Mouse (Mus musculus) frontal cortex, postnatal 14 days (tissue): Measurements from ENCODE around the gene Smg5.
A peak's percentile ranks its signal among the peaks of the same experiment; 100 is the strongest.
"Not testable (repeated sequence)": the region's sequence is repeated elsewhere in the genome, so short reads cannot be mapped to it uniquely, and the experiment has no call there.

ENCODE experiments used
- DNase-seq, 2 experiments: peaks; one replicate each; pipeline ENCODE4 v3.0.0; 2022; ENCODE audit warnings: low spot score in 2 of 2

The Smg5 gene

DNA sequence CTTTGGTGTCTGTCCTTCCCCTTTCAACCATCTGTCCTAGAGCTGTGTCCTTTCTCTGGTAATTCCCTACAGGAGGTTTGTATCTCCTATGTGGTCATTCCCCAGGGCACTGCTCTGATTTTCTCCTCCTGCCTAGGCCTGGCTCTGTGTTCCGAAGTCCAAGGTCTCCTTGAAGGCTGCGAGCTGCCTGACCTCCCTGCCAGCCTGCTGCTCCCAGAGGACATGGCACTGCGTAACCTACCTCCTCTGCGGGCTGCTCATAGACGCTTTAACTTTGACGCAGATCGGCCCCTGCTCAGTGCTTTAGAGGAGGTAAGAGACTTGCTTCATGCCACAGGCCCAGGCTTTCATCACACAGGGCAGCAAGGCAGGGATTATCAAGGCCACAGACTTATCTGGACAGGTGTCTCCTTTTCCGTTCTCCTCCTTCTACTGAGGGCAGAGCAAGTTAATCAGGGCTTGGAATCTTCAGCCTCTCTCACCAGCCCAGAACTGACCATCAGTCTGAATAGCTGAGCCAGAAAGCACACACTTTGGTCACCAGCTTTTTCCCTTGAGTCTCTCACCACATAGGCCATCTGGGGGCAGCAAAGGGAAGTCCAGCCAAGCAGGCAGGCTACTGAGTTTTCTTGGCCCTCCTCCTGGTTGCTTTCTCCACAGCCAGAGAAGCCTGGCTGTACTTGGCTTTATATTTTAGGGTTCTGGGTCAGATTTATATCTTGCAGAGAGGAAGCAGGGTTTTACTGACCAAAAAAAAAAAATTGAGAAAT, 18.5 kb downstream of the Smg5 start:
- DNase-seq: no peak

DNA sequence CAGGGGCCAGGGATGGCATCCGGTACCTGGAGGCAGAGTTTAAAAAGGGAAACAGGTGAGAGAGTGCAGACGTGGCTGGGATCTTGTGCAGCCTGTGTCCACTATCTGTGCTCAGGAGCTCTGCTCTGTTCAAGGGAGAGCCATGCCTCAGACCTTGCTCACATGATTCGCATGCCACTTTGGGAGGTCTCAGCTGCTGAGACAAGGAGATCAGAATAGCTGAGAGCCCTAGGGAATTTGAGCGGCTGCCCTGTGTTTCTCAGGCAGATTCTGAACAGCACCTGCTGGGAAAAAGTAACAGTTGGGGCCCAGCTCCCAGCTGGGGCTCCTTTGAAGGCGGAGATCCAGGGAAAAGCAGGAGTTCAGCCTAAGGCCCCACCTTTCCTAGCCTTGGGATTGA, 23.5 kb downstream of the Smg5 start:
- no peak for DNase-seq

DNA sequence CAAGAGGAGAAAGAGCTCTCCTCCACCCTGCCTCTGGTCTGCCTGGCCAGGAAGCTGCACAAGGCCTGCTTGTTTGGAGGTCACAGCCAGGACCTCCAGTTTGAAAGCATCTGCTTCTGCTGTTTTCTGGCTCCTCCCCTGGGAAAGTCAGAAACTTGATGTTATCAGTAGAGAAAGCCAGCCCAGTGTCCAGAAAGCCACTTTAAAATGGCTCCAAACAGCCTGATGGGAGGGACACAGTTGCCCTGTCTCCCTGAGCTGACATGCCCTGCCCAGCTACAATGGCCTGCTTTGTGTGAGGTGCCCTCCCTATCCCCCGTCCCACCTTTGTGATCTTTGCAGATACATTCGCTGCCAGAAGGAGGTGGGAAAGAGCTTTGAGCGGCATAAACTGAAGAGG, 23.9 kb downstream of the Smg5 start:
- DNase-seq: no peak

DNA sequence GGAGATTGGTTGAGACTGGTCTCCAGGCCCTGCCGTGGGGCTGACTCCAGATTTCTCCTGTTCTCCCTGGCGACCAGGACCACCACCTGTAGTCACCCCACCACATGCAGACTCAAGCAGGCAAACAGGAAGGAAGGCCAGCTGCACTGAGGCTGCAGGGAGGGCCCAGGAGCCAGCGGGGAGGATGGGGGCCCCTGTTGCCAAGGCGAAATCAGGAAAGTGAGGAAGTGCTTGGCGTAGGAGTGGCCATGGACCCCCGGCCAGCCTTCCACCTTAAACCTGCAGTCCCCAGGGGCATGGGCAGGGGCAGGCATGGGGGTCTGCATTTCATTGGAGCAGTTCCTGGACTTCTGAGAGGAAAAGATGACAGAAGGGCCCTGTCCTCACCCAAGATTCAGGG, 25.0 kb downstream of the Smg5 start:
- DNase-seq: no peak

DNA sequence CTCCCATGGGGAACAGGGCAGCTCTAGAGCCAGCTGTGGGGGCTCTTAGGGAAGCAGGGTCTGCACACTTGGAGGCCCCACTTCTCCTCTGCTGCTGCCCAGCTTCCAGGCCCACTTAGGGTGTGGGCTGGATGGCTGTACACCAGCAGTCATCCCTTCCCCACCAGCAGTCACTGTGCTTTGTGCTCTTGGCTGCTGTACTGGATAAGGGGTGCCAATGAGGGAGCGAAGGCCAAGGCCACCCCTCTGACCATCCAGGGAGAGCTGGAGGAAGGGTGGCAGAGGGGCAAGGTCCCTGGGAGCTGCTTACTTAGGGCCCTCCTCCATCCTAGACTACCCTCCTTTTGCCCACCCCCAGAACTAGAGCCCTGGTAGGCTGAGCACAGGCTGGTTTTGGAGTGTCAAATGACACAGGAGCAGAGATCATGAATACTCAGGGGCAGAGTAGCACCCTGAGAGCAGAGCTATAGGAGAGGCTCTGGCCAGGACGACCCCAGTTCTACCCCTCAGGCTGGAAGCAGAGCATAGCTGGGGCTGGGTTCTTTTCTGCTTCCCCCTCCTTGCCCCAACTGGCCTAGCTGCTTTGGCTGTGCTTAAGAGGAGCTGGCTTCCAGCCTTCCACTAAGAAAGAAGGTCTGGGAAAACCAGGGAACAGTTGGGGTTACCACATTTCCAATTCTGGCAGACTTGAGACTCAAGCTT, 25.7 kb downstream of the Smg5 start:
- no peak for DNase-seq

DNA sequence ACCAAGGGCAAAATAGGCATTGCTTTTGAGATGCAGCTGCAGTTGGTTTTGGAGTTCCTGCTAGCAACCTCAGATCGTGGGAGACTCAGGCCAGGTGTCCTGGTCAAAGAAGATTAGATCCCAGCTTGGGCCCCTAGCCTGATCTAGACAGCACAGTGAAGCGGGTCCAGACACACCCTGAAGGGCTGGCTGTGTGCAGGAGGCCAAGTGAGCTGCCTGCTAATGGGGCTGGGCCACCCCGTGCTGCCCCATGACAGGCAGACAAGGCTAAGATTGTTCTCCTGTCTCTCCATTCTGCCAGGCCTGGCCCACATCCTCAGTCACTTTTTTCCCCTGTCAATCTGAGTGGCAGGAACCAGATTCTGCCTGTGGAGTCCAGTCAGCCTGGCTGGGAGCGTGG, 27.6 kb downstream of the Smg5 start:
- no peak for DNase-seq

DNA sequence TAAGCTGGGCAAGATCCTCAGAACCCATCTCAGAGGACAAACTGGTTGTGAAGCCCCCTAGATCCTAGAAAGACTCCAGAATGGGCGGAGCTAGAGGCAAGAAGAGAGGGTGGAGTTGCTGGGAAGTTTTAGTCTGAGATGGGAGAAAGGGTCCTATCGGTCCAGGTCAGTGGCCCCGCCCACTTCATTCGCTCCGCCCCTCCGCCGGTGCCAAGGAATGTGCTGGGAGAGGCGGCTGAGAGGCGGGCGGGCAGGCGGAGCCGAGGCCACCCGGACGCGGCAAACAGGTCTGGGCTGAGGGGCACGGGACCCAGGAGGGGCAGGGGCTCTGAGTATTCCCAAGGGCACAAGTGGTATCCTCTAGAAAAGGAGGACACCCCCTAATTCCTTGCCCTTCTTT, 28.3 kb downstream of the Smg5 start, which contains the start of gene Paqr6:
Paqr6 (plus strand) TSS at position 248 of the 400 bp plus-strand sequence.
- DNase-seq: no peak

DNA sequence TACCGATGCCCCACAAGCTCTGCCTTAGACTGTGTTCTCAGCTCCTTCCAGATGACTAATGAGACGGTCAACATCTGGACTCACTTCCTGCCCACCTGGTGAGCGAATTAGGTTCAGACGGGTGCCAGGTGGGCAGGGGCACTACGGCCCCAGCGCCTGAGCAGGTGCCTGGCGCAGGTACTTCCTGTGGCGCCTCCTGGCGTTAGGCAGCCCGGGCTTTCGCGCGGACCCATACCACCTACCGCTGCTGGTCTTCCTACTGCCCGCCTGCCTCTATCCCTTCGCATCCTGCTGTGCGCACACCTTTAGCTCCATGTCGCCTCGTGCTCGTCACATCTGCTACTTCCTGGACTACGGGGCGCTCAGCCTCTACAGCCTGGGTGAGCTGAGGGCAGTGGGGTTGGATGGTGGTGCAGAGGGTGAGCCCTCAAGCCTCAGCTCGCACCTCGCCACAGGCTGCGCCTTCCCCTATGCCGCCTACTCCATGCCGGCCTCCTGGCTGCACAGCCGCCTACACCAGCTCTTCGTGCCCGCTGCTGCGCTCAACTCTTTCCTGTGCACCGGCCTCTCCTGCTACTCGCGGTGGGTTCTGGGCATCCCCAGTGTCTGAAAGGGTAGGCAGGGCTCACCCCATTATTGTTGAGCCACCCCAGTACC, 29.8 kb downstream of the Smg5 start:
- DNase-seq: no peak

DNA sequence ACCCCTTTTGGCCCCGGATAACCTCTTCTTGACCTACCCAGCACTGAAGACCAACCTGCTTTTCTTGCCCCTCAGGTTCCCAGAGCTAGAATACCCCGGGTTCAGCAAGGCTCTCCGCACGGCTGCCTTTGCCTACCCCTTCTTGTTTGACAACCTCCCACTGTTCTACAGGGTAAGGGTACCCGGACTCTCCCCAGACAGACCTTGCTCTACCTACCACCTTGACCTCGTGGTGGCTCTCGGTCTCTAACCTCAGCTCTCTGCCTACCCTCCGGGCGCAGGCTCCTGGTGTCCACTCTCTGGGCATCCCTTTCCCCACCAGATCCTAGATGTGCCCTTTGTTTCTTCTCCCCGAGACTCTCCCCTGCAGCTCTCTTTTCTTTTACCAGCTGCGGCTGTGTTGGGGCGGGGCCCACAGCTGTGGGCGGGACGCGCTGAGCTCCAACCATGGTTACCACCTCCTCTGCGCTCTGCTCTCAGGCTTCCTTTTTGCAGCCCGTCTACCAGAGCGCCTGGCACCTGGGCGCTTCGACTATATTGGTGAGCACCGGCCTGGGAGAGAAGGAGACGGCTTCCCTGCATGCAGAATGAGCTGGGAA, 30.9 kb downstream of the Smg5 start:
- peak in 1 of 2 experiments; percentile 59 for DNase-seq

DNA sequence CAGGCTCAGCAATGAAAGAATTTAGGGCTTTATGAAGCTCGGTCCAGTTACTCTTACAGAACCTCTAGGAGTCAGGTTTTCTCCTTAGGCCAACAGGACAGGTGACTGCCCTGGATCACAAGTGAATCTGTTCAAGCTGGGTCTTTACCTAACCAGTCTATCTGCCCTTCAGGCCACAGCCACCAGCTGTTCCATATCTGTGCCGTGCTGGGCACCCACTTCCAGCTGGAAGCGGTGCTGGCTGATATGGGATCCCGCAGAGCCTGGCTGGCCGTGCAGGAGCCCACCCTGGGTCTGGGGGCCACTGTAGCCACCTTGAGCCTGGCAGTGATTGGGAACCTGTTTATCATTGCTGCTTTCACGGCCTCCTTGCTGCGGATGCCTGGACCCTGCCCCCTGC, 31.5 kb downstream of the Smg5 start:
- not testable (repeated sequence) for DNase-seq

DNA sequence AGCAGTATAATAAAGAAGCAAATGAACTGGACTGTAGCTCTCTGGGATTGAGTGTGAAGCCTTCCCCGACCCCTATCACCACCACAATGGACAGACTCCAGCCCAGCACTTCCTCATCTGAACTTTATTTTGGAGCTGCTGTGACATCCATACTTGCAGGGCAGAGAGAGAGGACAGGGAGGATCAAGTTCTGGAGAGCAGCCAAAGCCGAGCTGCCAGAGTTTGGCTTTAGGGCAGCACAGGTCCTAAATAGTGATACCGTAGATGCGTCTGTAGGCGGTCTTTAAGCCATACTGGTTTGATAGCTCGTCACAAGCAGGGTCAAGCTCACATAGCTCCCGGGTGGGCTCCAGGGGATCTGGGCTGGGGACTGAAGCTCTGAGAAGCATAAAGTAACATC, 32.5 kb downstream of the Smg5 start:
- DNase-seq: not testable (repeated sequence)

DNA sequence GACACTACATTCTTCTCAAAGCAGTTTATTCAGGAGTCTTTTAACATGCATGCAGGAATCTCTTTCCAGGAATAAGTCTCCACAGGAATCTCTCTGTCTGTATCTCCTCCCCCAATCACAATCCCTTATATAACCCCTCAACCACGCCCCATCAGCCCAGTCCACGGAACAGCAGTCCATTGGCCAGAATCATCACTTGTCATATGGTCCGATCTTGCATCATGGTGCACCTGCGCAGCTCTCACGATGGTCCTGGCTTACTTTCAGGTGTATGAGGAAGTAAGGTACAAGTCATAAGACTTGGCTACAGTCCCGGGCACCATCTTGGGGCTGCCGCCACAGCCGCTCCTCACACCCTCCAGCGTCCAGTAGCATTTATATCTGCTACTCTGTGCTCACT, 36.6 kb downstream of the Smg5 start, which contains the start of gene Bglap3:
Bglap3 (minus strand) TSS at position 101 of the 400 bp plus-strand sequence.
- DNase-seq: not testable (repeated sequence)

DNA sequence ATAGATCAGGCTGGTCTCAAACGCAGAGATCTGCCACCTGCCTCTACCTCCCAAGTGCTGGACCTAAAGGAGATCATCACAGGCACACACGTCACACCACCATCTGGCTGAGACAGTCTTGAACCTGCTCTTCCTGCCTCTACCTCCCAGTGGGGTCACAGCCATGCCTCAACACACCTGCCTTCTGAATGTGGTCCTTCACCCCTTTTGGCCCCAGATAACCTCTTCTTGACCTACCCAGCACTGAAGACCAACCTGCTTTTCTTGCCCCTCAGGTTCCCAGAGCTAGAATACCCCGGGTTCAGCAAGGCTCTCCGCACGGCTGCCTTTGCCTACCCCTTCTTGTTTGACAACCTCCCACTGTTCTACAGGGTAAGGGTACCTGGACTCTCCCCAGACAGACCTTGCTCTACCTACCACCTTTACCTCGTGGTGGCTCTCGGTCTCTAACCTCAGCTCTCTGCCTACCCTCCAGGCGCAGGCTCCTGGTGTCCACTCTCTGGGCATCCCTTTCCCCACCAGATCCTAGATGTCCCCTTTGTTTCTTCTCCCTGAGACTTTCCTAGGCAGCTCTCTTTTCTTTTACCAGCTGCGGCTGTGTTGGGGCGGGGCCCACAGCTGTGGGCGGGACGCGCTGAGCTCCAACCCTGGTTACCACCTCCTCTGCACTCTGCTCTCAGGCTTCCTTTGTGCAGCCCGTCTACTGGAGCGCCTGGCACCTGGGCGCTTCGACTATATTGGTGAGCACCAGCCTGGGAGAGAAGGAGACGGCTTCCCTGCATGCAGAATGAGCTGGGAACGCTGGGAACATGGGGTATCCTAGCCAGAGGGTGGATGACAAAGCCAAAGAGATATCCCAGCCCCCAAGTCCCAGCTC, 39.9 kb downstream of the Smg5 start:
- not testable (repeated sequence) for DNase-seq

DNA sequence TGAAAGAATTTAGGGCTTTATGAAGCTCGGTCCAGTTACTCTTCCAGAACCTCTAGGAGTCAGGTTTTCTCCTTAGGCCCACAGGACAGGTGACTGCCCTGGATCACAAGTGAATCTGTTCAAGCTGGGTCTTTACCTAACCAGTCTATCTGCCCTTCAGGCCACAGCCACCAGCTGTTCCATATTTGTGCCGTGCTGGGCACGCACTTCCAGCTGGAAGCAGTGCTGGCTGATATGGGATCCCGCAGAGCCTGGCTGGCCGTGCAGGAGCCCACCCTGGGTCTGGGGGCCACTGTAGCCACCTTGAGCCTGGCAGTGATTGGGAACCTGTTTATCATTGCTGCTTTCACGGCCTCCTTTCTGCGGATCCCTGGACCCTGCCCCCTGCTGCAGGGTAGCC, 40.6 kb downstream of the Smg5 start:
- not testable (repeated sequence) for DNase-seq

DNA sequence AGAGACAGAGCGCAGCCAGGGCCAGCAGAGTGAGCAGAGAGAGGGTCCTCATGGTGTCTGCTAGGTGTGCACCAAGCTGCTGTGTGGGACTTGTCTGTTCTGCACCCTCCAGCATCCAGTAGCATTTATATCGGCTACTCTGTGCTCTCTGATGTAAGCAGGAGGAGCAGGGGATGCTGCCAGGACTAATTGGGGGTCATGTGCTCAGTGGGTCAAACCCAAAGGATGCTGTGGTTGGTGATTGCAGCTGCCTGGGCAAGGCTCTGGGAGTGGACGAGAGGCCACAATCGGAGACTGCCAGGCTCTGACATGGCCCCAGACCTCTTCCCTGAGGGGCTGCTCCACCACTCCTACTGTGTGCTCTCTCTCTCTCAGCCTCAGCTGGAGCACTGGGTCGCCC, 42.5 kb downstream of the Smg5 start, which contains the start of gene Bglap2:
Bglap2 (minus strand) TSS at position 101 of the 400 bp plus-strand sequence.
- DNase-seq: not testable (repeated sequence)

DNA sequence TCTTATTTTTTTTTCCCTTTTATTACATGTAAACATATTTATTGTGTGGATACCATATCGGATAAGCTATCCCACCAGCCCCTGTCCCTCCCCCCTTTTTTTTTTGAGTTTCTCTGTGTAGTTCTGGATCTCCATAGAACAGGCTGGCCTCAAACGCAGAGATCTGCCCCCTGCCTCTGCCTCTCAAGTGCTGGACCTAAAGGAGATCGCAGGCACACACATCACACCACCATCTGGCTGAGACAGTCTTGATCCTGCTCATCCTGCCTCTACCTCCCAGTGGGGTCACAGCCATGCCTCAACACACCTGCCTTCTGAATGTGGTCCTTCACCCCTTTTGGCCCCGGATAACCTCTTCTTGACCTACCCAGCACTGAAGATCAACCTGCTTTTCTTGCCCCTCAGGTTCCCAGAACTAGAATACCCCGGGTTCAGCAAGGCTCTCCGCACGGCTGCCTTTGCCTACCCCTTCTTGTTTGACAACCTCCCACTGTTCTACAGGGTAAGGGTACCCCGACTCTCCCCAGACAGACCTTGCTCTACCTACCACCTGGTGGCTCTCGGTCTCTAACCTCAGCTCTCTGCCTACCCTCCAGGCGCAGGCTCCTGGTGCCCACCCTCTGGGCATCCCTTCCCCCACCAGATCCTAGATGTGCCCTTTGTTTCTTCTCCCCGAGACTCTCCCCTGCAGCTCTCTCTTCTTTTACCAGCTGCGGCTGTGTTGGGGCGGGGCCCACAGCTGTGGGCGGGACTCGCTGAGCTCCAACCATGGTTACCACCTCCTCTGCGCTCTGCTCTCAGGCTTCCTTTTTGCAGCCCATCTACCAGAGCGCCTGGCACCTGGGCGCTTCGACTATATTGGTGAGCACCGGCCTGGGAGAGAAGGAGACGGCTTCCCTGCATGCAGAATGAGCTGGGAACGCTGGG, 45.6 kb downstream of the Smg5 start:
- not testable (repeated sequence) for DNase-seq

DNA sequence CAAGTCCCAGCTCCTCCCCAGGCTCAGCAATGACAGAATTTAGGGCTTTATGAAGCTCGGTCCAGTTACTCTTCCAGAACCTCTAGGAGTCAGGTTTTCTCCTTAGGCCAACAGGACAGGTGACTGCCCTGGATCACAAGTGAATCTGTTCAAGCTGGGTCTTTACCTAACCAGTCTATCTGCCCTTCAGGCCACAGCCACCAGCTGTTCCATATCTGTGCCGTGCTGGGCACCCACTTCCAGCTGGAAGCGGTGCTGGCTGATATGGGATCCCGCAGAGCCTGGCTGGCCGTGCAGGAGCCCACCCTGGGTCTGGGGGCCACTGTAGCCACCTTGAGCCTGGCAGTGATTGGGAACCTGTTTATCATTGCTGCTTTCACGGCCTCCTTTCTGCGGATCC, 46.3 kb downstream of the Smg5 start:
- not testable (repeated sequence) for DNase-seq

DNA sequence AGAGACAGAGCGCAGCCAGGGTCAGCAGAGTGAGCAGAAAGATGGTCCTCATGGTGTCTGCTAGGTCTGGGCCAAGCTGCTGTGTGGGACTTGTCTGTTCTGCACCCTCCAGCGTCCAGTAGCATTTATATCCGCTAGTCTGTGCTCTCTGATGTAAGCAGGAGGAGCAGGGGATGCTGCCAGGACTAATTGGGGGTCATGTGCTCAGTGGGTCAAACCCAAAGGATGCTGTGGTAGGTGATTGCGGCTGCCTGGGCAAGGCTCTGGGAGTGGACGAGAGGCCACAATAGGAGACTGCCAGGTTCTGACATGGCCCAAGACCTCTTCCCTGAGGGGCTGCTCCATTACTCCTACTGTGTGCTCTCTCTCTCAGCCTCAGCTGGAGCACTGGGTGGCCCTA, 48.3 kb downstream of the Smg5 start, which contains the start of gene Bglap:
Bglap (minus strand) TSS at position 101 of the 400 bp plus-strand sequence.
- no peak for DNase-seq

DNA sequence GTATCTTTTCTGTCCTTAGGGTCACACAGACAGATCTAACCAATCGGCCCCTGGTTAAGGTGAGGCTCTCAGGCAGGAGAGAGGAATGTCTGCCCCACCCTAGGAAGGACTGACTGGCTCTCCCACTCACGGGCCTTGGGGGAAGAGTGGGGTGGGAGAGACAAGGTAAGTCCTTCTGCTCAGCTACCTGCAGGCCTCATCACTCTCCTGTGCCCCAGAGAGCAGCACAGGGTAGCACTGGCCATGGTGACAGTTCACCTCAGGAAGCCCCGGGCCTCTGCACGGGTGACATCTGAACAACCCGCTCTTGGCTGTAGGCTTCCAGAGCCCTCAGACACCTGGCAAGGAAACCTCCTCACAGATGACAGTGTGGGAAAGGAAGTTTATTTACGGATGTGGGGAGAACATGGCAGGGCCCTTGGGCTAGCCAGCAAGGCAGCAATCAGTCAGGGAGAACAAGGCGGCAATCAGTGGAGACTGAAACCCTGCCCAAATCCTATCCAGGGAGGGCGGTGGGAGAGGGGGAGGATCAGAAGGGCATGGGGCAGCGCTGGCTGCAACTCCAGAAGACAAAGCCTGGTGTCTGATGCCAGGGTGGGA, 57.8 kb downstream of the Smg5 start:
- no peak for DNase-seq
